Mouse (Mus musculus): ENCODE measurements around the gene Sema4b.

DNA sequence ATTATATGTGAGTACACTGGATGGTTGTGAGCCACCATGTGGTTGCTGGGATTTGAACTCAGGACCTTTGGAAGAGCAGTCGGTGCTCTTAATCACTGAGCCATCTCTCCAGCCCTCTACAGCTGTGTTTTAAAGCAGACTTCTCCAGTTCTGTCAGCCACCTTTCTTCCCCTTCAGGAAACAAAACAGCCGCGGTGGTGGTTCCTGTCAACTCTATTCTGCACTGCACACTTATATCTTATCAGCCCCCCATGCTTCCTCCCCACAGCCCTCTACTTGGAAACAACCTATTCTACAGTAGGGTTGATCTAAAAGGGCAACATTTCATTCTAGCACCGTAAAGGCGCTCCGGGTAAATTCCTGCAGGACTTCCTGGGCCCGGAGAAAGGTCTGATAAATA, 60.2 kb downstream of the Sema4b start:
- TF ChIP-seq EP300 (IDR thresholded peaks at IDR 0.05; ENCODE audit: low read depth) (no peak), CTCF (IDR thresholded peaks at IDR 0.05; ENCODE audit: low read depth) (no peak)

Measured in liver, postnatal 0 days (tissue).